Mouse (Mus musculus) forebrain, embryonic 15.5 days (tissue): ENCODE data around the gene 4921517D22Rik. TPM values are rescaled to one million over a fixed set of nuclear protein-coding genes. Genes with fewer than 3 reads are reported as not detected.
A peak's percentile ranks its signal among the peaks of the same experiment; 100 is the strongest.

ENCODE experiments used
- ATAC-seq: fragments of 200-750 bp; cut with Nextera tagmentation; replicated peaks from 2 replicates; pipeline ENCODE4 v1.8.0; 2017; ENCODE audit warnings: mild to moderate bottlenecking, moderate TSS enrichment, moderate library complexity
- H3K27ac ChIP-seq: fragments of 300-500 bp; sonication (generic); replicated peaks from 2 replicates; pipeline ENCODE4 v1.5.1; 2015; ENCODE audit warnings: mild to moderate bottlenecking, inconsistent platforms
- H3K27me3 ChIP-seq: fragments of 300-500 bp; sonication (generic); 2 replicates; pipeline ENCODE4 v1.6.1; 2015; ENCODE audit warnings: inconsistent platforms
- H3K36me3 ChIP-seq: fragments of 300-500 bp; sonication (generic); 2 replicates; pipeline ENCODE4 v1.6.1; 2015; ENCODE audit warnings: mild to moderate bottlenecking, inconsistent platforms
- H3K4me1 ChIP-seq: fragments of 300-500 bp; sonication (generic); 2 replicates; pipeline ENCODE4 v1.6.1; 2015; ENCODE audit warnings: inconsistent platforms
- H3K4me2 ChIP-seq: fragments of 300-500 bp; sonication (generic); replicated peaks from 2 replicates; pipeline ENCODE4 v1.6.1; 2015; ENCODE audit warnings: mild to moderate bottlenecking, inconsistent platforms
- H3K4me3 ChIP-seq: fragments of 300-500 bp; sonication (generic); 2 replicates; pipeline ENCODE4 v1.5.1; 2015; ENCODE audit warnings: mild to moderate bottlenecking, inconsistent platforms
- H3K9ac ChIP-seq: fragments of 300-500 bp; sonication (generic); replicated peaks from 2 replicates; pipeline ENCODE4 v1.6.1; 2015; ENCODE audit warnings: mild to moderate bottlenecking, inconsistent platforms
- H3K9me3 ChIP-seq: fragments of 300-500 bp; sonication (generic); 2 replicates; pipeline ENCODE4 v1.6.1; 2016; ENCODE audit warnings: inconsistent platforms
- WGBS: fragments of 180-500 bp; shearing (Covaris S2); methylation state at CpG from one replicate; pipeline ENCODE4 v1.1.7; 2015; ENCODE audit warnings: mixed read lengths; 5-methylcytosine and 5-hydroxymethylcytosine counted together
- polyA plus RNA-seq: library from polyadenylated mRNA; unstranded; fragments of >200 nt; fragmentation: Nextera tagmentation; extraction: Ambion mirVana; gene quantifications from 2 replicates; pipeline ENCODE4 v1.2.1, GENCODE M21; 2015

Gene 4921517D22Rik
- polyA plus RNA-seq, 1 experiment from 2014 or later: not detected

GRCm38 (mm10) chr13:59655718-59656315, 38.1 kb downstream of the 4921517D22Rik start:
- Histone ChIP-seq H3K4me2 (no peak overlapping the region), H3K4me3 (no peak overlapping the region), H3K27ac (peak overlapping the region; percentile 83), H3K36me3 (peaks cover 7% of the 10 kb centered on the region; the same call in 1 of the 2 replicates), H3K4me1 (peaks cover 34% of the 10 kb centered on the region), H3K9ac (no peak overlapping the region), H3K9me3 (no peaks in the 10 kb centered on the region), H3K27me3 (no peaks in the 10 kb centered on the region)
- ATAC-seq: no peak
- 91% methylated on average over 15 of the region's 15 CpGs for WGBS

GRCm38 (mm10) chr13:59654465-59654864, 39.4 kb downstream of the 4921517D22Rik start:
- no peaks in the 10 kb centered on the region for H3K27me3 ChIP-seq
- no peak overlapping the region for H3K9ac ChIP-seq
- ATAC-seq: no peak
- no peak overlapping the region for H3K4me2 ChIP-seq
- peaks cover 9% of the 10 kb centered on the region; the same call in 1 of the 2 replicates for H3K36me3 ChIP-seq
- H3K4me3 ChIP-seq: no peak overlapping the region
- H3K4me1 ChIP-seq: peaks cover 34% of the 10 kb centered on the region
- no peak overlapping the region for H3K27ac ChIP-seq
- 92% methylated on average over 5 of the region's 5 CpGs for WGBS
- H3K9me3 ChIP-seq: no peaks in the 10 kb centered on the region

GRCm38 (mm10) chr13:59653136-59653535, 40.8 kb downstream of the 4921517D22Rik start:
- no peak overlapping the region for H3K4me2 ChIP-seq
- no peak overlapping the region for H3K9ac ChIP-seq
- 69% methylated on average over 3 of the region's 3 CpGs for WGBS
- H3K27me3 ChIP-seq: no peaks in the 10 kb centered on the region
- no peaks in the 10 kb centered on the region for H3K9me3 ChIP-seq
- H3K36me3 ChIP-seq: peaks cover 17% of the 10 kb centered on the region
- no peak for ATAC-seq
- peak overlapping the region; percentile 67 for H3K27ac ChIP-seq
- peaks cover 34% of the 10 kb centered on the region for H3K4me1 ChIP-seq
- no peak overlapping the region for H3K4me3 ChIP-seq

GRCm38 (mm10) chr13:59652651-59653050, 41.3 kb downstream of the 4921517D22Rik start:
- H3K9me3 ChIP-seq: no peaks in the 10 kb centered on the region
- peak overlapping the region; percentile 67 for H3K27ac ChIP-seq
- no peak overlapping the region for H3K4me3 ChIP-seq
- peaks cover 16% of the 10 kb centered on the region for H3K36me3 ChIP-seq
- no peak overlapping the region for H3K9ac ChIP-seq
- no peaks in the 10 kb centered on the region for H3K27me3 ChIP-seq
- WGBS: 32% methylated on average over 5 of the region's 5 CpGs
- H3K4me2 ChIP-seq: no peak overlapping the region
- H3K4me1 ChIP-seq: peaks cover 31% of the 10 kb centered on the region
- 0 out of 2 replicates have a peak, but pooled peaks have one; percentile 44 for ATAC-seq

- H3K9ac ChIP-seq: no peak overlapping the region
- H3K36me3 ChIP-seq: peaks cover 22% of the 10 kb centered on the region
- H3K4me2 ChIP-seq: no peak overlapping the region
- 89% methylated on average over 5 of the region's 5 CpGs for WGBS
- no peaks in the 10 kb centered on the region for H3K27me3 ChIP-seq
- no peaks in the 10 kb centered on the region for H3K9me3 ChIP-seq
- ATAC-seq: no peak
- no peak overlapping the region for H3K27ac ChIP-seq
- peaks cover 17% of the 10 kb centered on the region for H3K4me1 ChIP-seq
- H3K4me3 ChIP-seq: no peak overlapping the region
Observed at GRCm38 (mm10) chr13:59649781-59650180, 44.1 kb downstream of the 4921517D22Rik start.

- 91% methylated on average over 6 of the region's 6 CpGs for WGBS
- no peak overlapping the region for H3K27ac ChIP-seq
Observed at GRCm38 (mm10) chr13:59648598-59648997, 45.3 kb downstream of the 4921517D22Rik start.

DNA sequence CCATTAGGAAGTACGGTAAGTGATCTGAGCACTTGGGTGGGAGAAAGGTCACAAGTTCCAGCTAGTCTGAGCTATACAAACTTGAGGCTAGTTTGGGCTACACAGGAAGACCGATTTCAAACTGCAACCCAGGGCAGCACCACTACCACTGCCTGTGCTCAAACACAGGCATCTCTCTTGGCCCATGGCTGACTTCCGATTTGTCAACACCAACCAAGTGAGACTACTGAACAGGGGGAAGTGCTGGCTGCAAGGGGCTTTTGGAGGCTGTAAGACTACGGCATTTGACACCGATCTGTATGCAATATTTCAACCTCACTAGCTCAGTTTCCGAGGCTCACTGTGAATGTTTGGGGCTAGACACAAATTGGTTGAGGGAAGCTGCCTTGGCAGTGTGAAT, 46.4 kb downstream of the 4921517D22Rik start:
- Histone ChIP-seq H3K9ac (no peak overlapping the region), H3K27me3 (no peaks in the 10 kb centered on the region), H3K36me3 (peaks cover 31% of the 10 kb centered on the region), H3K9me3 (no peaks in the 10 kb centered on the region), H3K27ac (no peak overlapping the region), H3K4me2 (no peak overlapping the region), H3K4me3 (no peak overlapping the region), H3K4me1 (peaks cover 6% of the 10 kb centered on the region)
- 86% methylated on average over 6 of the region's 6 CpGs for WGBS
- no peak for ATAC-seq

More at GRCm38 (mm10) chr13:59648598-59648997, 45.3 kb downstream of the 4921517D22Rik start:
- no peak for ATAC-seq
- H3K27me3 ChIP-seq: no peaks in the 10 kb centered on the region
- peaks cover 17% of the 10 kb centered on the region for H3K4me1 ChIP-seq
- H3K9me3 ChIP-seq: no peaks in the 10 kb centered on the region
- H3K9ac ChIP-seq: no peak overlapping the region
- H3K4me3 ChIP-seq: no peak overlapping the region
- H3K36me3 ChIP-seq: peaks cover 23% of the 10 kb centered on the region
- H3K4me2 ChIP-seq: no peak overlapping the region

- H3K27ac ChIP-seq: no peak overlapping the region
- H3K36me3 ChIP-seq: peaks cover 36% of the 10 kb centered on the region
- ATAC-seq: no peak
- H3K27me3 ChIP-seq: no peaks in the 10 kb centered on the region
- H3K9ac ChIP-seq: no peak overlapping the region
- 26% methylated on average over 11 of the region's 11 CpGs for WGBS
- H3K4me1 ChIP-seq: no peaks in the 10 kb centered on the region
- H3K4me2 ChIP-seq: no peak overlapping the region
- no peaks in the 10 kb centered on the region for H3K9me3 ChIP-seq
- no peak overlapping the region for H3K4me3 ChIP-seq
Observed at GRCm38 (mm10) chr13:59646674-59647244, 47.1 kb downstream of the 4921517D22Rik start.

DNA sequence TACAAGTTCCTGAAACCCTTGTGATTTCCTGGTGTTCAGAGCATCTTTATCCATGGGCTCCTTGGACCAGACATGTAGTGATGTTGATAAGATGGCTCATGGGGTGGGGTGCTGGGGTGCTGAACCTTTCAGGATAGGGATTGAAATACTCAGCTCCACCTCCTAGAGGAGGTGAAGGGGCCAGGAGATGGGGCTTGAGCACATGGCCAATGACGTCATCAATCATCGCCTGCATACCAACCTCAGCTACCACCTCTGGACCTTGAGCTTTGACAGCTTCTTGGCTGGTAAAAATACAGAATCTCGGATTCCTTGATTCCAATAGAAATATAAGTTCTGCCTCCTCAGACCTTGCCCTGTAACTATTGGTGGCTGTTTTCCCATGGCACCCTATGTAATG, 48.4 kb downstream of the 4921517D22Rik start:
- H3K4me1 ChIP-seq: no peaks in the 10 kb centered on the region
- WGBS: 93% methylated on average over 3 of the region's 3 CpGs
- H3K36me3 ChIP-seq: peaks cover 36% of the 10 kb centered on the region
- no peaks in the 10 kb centered on the region for H3K9me3 ChIP-seq
- no peak overlapping the region for H3K4me3 ChIP-seq
- no peak overlapping the region for H3K4me2 ChIP-seq
- no peak overlapping the region for H3K9ac ChIP-seq
- H3K27ac ChIP-seq: no peak overlapping the region
- no peaks in the 10 kb centered on the region for H3K27me3 ChIP-seq
- no peak for ATAC-seq

GRCm38 (mm10) chr13:59642818-59643217, 51.1 kb downstream of the 4921517D22Rik start:
- Histone ChIP-seq H3K4me2 (no peak overlapping the region), H3K36me3 (peaks cover 34% of the 10 kb centered on the region), H3K9ac (no peak overlapping the region), H3K27ac (no peak overlapping the region), H3K4me1 (no peaks in the 10 kb centered on the region), H3K27me3 (no peaks in the 10 kb centered on the region), H3K9me3 (no peaks in the 10 kb centered on the region), H3K4me3 (no peak overlapping the region)
- WGBS: 96% methylated on average over 2 of the region's 2 CpGs
- ATAC-seq: no peak

DNA sequence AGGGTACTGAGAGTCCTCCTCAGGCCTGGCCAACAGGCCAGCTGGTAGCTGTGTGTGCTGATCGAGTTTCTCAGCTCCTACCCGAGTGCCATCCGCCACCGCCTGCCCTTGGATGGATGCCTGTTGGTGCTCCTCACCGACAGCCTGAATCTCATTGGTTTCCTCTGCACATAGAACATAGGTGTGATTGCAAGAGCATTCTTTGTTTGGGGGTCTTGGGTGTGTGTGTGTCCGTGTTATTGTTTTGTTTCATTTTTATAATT, 53.8 kb downstream of the 4921517D22Rik start:
- Histone ChIP-seq H3K4me3 (no peak overlapping the region), H3K9me3 (no peaks in the 10 kb centered on the region), H3K36me3 (peaks cover 58% of the 10 kb centered on the region), H3K4me2 (no peak overlapping the region), H3K4me1 (no peaks in the 10 kb centered on the region), H3K9ac (no peak overlapping the region), H3K27me3 (no peaks in the 10 kb centered on the region), H3K27ac (no peak overlapping the region)
- WGBS: 80% methylated on average over 6 of the region's 6 CpGs
- ATAC-seq: no peak

GRCm38 (mm10) chr13:59639368-59640177, 54.3 kb downstream of the 4921517D22Rik start:
- no peak for ATAC-seq
- H3K36me3 ChIP-seq: peaks cover 59% of the 10 kb centered on the region
- no peaks in the 10 kb centered on the region for H3K9me3 ChIP-seq
- 88% methylated on average over 16 of the region's 16 CpGs for WGBS
- no peak overlapping the region for H3K27ac ChIP-seq
- no peaks in the 10 kb centered on the region for H3K4me1 ChIP-seq
- 0 out of 2 replicates have a peak overlapping the region, but pooled peaks have one; percentile 0 for H3K9ac ChIP-seq
- no peak overlapping the region for H3K4me3 ChIP-seq
- H3K27me3 ChIP-seq: no peaks in the 10 kb centered on the region
- no peak overlapping the region for H3K4me2 ChIP-seq
